Mouse (Mus musculus): ENCODE measurements around the gene Cyp2c67.
"Not testable (repeated sequence)": the region's sequence is repeated elsewhere in the genome, so short reads cannot be mapped to it uniquely, and the experiment has no call there.

Cyp2c67 gene

DNA sequence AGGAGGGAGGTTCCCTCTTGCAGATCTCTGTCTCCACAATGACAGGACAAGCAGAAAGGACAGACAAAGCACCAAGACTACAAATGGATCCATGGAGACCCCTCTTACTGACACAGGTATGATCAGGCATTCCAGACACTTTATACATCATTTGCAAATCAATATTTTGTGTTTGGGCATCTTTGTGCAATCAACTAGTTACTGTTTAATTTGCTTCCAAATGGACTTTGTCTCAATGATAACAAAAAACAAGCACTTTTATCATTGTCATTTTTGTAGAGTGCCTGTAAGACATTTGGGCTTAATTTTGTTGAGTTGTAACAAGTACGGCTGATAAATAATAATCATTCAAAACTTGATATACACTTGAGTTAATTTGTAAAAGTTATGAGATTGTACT is at the start of gene Cyp2c67:
Gene Cyp2c67, minus strand, starts transcription at position 114 of the 400 bp plus-strand sequence.
- DNase-seq (ENCODE audit: low read depth, low spot score), result no peak

DNA sequence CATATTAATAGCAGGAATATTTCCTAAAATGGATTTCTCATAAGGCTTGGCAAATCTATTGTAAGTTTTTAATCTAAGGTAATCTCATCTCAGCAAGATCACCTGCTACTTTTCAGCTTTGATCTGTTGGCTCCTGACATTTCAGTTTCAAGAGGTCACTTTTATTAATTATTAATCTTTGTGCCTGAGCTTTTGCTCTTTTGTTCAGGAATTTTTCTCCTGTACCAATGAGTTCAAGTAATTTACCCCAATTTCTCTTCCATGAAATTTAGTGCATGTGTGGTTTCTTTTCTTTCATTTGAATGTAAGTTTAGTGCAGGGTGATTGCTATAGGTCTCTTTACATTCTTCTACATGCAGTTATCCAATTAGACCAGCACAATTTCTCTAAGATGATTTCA is 16.8 kb upstream of the Cyp2c67 start:
- not testable (repeated sequence) for DNase-seq (ENCODE audit: low read depth, low spot score)

DNA sequence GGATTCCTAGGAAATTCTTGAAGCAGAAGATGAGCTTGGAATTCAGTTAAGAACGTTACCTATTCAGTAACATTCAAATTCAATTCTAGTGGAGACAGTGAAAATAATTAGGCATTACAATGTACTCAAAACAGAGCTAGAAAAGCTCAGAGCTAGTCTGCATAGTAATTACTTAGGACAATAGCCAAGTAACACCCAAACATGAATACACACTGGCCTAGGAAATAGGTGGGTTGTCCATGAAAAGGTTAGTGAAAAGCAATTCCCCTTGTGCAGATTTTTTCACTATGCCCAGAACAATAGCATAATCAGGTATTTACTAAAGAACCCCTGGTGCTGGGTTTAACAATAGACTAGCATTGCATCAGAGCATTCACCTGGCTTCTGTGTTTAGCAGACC is 3.5 kb upstream of the Cyp2c67 start:
- DNase-seq (ENCODE audit: low read depth, low spot score), result no peak

DNA sequence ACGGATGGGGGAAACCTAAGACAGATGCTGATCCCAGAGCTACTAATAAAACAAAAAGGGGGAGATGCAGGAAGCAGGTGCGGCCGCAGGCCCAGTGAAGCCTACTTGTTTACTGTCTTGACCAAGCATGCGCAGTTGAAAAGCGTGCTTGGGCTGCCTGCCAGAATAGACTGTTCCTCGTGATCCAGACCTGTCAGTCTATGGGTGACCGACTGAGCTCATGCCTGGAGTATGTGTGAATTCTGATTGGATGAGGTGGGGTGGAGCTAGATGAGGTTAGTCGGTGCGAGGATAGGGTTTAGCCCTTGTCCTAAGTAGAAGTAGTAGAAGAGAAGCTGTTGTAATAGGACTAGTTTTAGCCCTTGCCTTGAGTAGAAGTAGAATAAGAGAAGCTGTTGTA is 1.3 kb downstream of the Cyp2c67 start:
- DNase-seq (ENCODE audit: low read depth, low spot score), result no peak

DNA sequence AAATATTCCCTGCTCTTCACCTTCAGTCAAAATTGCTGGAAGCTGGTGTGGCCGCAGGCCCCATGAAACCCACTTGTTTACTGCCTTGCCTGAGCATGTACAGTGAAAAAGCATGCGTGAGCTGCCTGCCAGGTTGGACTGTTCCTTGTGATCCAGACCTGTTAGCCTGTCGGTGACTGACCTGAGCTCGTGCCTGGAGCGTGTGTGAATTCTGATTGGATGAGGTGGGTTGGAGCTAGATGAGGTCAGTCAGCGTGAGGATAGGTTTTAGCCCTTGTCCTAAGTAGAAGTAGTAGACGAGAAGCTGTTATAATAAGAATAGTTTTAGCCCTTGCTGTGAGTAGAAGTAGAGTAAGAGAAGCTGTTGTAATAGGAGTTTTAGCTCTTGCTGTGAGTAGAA is 4.3 kb downstream of the Cyp2c67 start:
- not testable (repeated sequence) for DNase-seq (ENCODE audit: low read depth, low spot score)

All from retina, postnatal 7 days (tissue).